Mouse (Mus musculus): ENCODE results near the gene Pign. TPM values are rescaled to one million over a fixed set of nuclear protein-coding genes. Genes with fewer than 3 reads are reported as not detected.

Pign gene
- polyA plus RNA-seq, 1 experiment from 2014 or later: 9.7 TPM

Small RNA genes within 50 kb of the gene (microRNA-seq; reads per million reads assigned to microRNA genes)
- gene Gm22426: not detected

Other genes starting within 250 kb of the Pign start
- 19.1 and 21.6 TPM in 2 replicates for gene Relch, start 184 bp upstream of the Pign start, polyA plus RNA-seq (2016; fragmentation: Nextera tagmentation; extraction: Ambion mirVana)
- gene Tnfrsf11a, start 117.0 kb upstream of the Pign start, polyA plus RNA-seq (2016; fragmentation: Nextera tagmentation; extraction: Ambion mirVana): 0.47 and 0.63 TPM in 2 replicates

Measured in liver, embryonic 12.5 days (tissue).